Mouse (Mus musculus) gastrocnemius, adult 2 months (tissue): ENCODE results near the gene Dab1. TPM values are rescaled to one million over a fixed set of nuclear protein-coding genes. Genes with fewer than 3 reads are reported as not detected.

Source experiments
- DNase-seq: peaks from one replicate; pipeline ENCODE4 v3.0.0; 2022
- H3K27ac ChIP-seq: fragments of 200-600 bp; 2 replicates; pipeline ENCODE4 v1.8.1; 2022; ENCODE audit warnings: mild to moderate bottlenecking
- H3K4me3 ChIP-seq: fragments of 200-600 bp; 2 replicates; pipeline ENCODE4 v1.8.1; 2022; ENCODE audit warnings: mild to moderate bottlenecking, moderate library complexity
- CTCF ChIP-seq: fragments of 200-600 bp; IDR thresholded peaks from 2 replicates; pipeline ENCODE4 v1.8.1; 2022; ENCODE audit warnings: antibody characterized with exemption, mild to moderate bottlenecking, moderate library complexity
- intact Hi-C: fragments of 180-260 bp; cut with DNase I; formaldehyde crosslinking; loops from one replicate; pipeline ENCODE4 v1.15.1; 2025
- total RNA-seq, 2 experiments: library from RNA; stranded (reverse); gene quantifications; 2 replicates each; pipeline ENCODE4 v1.2.3; 2021

The Dab1 gene
- total RNA-seq, 2 experiments from 2014 or later, result 0.05 to 0.25 TPM

DNA sequence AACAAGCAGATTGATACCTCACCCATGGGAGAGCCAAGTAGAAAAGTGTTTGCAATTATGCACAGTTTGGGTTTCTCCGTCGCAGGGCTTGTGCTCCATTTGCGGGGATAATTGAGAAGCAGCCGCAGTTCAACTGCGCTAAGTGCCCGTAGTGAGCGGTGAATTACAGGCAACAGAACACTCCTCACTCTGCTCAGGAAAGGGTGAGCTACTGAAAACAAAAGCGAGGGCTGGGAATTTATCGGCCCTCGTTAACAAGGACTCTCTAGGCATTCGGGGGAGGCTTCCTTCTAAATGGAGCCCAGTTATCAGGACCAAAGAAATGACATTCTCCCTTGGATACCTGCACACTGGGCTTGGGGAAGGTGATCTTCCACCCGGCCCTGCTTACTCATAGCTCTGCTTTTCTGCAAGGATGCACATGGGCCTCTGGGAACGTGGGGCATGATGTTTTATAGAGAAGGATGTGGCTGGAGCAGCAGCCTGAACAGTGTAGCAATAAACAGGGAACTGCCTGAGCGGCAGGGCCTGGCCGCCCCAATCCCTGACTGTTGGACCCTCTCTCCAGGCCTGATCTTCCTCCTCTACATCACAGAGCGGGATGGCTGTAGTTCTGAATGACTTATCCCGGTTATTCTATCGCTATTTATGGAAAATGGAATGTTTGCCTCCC lies 1067.1 kb downstream of the Dab1 start:
- DNase-seq, result no peak
- H3K27ac ChIP-seq, result no peak overlapping the region
- no peak overlapping the region for H3K4me3 ChIP-seq
- no peak for TF ChIP-seq CTCF
- intact Hi-C loops, result no loop called here

DNA sequence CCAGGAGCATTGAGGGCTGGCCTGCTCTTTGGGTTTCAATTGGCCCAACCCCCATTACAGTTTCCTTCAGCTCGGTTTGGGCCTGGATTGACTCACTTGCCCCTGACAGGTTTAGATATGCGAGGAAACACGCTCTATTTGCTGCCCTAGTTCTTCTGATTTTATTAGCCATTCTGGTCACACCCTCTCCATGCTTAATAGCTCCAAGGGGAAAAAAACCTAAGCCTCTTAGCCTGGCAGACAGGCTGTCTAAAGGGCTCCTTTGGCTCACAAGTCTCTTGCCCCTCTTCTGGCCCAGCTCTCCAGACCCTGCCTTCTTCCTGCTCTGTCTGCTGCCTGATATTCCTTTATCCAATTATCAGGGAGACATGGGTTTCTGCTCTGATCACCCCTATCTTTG lies 1069.9 kb downstream of the Dab1 start:
- Histone ChIP-seq H3K4me3 (no peak overlapping the region), H3K27ac (no peak overlapping the region)
- intact Hi-C loops, result no loop called here
- DNase-seq, result no peak
- no peak for TF ChIP-seq CTCF

DNA sequence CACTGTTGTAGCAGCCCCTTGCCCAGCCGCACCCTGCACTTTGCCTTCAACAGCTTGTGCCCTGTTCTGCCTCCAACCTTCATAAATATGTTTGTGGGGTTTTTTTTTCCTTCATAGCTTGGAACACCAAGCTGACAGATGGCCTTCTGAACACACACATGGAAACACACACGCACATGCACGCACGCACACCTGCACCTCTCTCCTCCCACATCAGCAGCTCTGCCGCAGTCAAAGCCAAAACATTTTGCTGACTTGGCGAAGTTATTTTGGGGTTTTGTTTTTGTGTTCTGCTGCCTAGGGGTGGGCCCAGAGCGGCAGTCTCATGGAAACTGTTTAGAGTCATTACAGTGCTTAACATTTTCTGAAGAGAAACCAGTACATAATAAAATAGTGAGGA lies 1071.9 kb downstream of the Dab1 start:
- DNase-seq, result no peak
- intact Hi-C loops, result no loop called here
- TF ChIP-seq CTCF, result no peak
- Histone ChIP-seq H3K4me3 (no peak overlapping the region), H3K27ac (no peak overlapping the region)

DNA sequence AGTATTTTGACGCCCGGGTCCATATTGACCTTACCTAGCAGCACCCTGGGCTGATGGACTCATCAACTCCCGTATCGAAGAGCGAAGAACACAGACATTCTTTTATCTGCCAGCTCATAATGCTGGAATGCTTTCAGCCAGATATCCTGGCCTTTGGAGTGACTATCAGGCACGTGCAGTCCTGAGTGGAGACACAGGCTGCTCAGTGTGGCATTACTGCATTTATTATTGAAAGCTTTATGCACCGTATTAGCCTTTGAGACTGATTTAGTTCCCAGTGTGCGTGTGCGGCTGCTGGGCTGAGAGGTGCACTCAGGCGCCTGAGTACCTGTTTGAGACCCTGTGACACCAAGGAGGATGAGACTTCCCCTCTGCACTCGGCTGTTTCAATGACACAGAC lies 1075.0 kb downstream of the Dab1 start:
- H3K4me3 ChIP-seq, result no peak overlapping the region
- intact Hi-C loops, result no loop called here
- no peak for DNase-seq
- no peak for TF ChIP-seq CTCF
- H3K27ac ChIP-seq, result no peak overlapping the region

DNA sequence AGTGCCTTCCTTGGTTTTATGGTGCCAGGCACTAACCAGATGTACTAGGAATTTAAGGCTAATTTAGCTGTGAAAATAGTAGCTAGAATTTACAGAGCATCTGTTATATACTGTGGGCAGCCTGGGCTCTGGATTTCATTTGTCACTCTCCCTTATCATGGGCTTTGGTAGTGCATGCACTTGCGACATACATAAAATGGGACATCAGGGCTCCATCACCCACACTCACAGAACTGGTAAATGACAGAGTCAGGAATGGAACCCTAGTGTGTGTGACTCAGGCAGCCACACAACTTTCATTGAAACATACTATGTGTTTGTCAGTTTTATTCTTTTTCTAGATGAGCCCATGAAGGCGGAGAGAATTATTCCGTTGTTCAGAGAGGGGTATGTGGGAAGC lies 1077.4 kb downstream of the Dab1 start:
- TF ChIP-seq CTCF, result no peak
- intact Hi-C loops, result no loop called here

DNA sequence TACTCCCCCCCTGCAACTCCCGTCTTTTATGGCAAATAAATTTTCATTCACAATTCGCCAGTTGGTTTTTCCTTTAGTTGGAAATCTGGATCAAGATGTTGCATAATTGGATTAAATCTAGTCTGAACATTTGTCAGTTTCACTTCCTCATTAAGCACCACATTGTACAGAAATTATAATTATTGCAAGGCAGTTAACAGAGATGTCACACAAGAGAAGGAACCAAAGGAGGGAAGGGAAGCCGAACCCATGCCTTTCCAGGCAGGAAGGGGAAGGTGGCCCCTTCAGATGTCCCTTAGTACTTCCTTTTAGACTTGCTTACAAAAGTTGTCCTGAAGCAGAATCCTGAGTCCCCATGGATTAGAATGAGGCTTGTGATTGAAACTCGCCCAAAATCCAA lies 1078.5 kb downstream of the Dab1 start:
- no peak overlapping the region for H3K4me3 ChIP-seq
- no peak for TF ChIP-seq CTCF
- intact Hi-C loops, result no loop called here
- DNase-seq, result no peak
- no peak overlapping the region for H3K27ac ChIP-seq

More for the DNA sequence above, 1077.4 kb downstream of the Dab1 start:
- H3K27ac ChIP-seq, result no peak overlapping the region
- no peak for DNase-seq
- no peak overlapping the region for H3K4me3 ChIP-seq

DNA sequence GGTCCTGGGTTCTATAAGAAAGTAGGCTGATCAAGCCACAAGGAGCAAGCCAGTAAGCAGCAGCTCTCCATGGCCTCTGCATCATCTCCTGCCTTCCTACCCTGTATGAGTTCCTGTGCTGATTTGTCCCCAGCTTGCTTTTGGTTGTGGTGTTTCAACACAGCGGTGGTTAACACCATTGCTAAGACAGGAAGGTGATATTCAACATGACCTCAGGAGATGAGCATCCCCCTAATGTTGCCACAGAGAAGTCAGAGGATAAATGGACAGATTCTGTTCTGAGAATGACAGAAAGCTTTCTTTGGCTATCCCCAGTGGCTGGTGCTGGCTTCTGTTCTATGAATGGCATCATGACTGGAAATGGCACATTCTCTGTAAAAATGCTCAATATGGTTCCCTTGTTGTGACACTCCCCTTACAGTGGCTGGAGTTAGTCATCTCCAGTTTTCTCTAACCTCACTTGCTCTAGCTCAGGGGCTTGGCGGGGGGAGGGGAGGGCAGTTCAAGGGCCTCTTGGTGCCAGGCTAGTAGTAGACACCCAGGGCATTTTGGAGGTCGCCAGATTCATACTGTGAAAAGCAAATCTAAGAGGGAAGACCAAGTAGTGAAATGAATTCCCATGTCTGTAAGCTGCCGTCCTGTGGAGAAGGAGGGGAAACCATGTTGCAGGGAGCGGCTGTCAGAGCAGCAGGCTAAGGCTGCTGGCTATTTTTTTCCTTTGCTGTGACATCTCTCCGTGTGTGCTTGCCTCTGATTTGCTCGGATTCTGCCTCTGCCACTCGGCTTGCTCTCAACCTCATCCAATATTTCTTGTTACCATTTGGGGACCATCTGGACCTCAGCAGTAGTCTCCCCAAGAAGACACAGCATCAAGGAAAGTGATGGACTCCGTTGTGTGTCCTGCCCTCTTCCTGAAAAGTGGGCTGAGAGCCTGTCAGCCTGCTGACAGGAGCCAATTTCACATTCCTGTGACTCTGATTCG lies 1086.8 kb downstream of the Dab1 start:
- TF ChIP-seq CTCF, result no peak
- no peak overlapping the region for H3K4me3 ChIP-seq
- no peak overlapping the region for H3K27ac ChIP-seq
- intact Hi-C loops, result no loop called here
- DNase-seq, result no peak

DNA sequence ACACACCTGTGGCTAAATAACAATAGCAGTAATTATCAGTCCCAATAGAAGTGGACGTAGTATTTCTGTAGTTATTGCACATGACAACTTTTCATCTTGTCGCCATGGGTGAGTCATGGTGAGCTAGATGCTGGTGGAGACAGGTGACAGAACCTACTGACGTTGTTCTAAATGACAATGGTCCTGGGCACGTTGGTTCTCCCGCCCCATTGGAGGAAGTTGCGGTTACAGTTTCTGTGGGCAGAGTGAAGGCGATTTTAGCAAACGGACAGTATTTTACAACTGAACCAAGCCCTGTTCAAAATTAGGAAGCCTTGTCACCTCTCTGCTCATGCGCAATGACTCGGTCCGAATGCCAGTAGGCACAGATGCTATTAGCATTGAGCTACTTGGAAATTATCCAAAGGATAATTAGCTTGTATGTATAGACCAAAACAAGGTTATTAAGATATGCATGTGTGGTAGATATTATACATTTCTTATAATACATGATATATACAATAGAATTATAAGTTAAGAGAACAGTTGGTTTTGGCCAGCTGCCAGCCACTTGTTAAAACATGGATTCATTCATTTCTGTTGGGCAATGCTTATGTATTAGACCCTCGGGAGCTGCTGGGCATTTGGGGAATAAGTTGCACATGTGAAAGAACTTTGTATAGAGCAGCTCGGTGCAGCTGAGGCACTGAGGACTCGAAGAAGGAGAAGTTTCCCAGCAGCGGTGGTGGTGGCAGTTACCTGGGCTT lies 1093.4 kb downstream of the Dab1 start:
- H3K4me3 ChIP-seq, result no peak overlapping the region
- intact Hi-C loops, result no loop called here
- H3K27ac ChIP-seq, result no peak overlapping the region
- no peak for DNase-seq
- TF ChIP-seq CTCF, result no peak

DNA sequence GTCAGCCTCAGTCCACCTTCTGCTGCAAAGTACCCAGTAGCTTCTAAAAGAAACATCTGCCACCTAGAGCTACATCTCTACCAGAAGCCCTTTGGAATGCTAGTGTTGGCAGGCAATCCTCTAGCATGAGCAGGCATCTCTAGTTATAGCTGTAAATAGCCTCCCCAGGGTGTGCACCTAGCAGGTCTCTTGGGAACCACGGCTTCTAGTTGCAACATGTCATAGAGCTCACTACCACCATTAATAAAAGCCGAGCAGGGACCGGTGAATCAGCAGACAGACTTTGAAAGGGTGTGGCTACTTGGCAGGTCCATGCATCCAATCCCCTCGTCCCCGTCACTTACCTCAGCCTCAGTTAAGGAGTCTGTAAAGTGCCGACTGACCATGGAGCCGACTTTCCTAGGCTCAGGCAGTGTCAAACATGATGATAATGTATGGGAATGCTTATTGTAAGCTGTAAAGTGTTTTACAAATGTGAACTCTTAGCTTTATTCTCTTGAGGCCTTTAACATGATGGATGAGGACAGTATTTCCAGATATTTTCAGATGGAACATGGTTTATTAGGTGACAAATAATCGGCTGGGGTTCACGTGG lies 1095.9 kb downstream of the Dab1 start:
- Histone ChIP-seq H3K27ac (no peak overlapping the region), H3K4me3 (no peak overlapping the region)
- intact Hi-C loops, result no loop called here
- DNase-seq, result no peak
- no peak for TF ChIP-seq CTCF

DNA sequence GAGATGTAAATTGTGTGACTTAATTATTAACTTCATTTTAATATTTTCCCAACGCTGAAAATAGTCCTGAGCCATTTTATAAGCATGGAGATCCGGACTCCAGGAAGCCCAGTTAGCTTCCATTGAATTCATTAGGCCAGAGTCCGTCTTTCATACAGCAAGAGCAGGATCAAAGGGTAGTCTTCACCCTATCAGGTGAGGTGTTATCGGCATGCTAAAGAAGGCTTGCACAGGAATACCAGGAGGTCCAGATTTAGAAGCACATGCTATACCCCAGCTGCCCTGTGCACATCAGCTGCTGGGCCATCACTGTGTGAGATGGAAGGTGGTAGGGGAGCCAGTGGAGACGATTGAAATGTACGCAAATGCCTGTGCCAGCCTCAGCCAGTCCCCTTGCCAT lies 1096.7 kb downstream of the Dab1 start:
- Histone ChIP-seq H3K4me3 (no peak overlapping the region), H3K27ac (no peak overlapping the region)
- DNase-seq, result no peak
- intact Hi-C loops, result no loop called here
- TF ChIP-seq CTCF, result no peak

DNA sequence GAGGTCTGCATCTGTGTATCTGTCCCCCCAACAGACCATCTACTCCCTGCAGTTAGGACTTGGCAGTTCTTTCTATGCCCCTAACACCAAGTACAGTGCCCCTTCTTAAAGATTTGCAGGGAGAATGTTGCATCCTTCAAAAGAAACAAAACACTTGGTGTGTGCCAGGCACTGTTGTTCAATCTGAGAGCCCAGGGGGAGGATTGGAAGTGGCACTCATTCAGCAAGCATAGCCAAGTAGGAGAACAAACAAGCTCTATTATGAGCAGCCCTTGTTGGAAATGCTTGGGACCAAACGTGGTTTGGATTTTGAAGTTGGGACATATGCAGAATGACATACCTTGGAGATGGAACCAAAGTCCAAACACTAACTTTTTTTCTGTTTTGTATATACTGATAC lies 1097.3 kb downstream of the Dab1 start:
- DNase-seq, result no peak
- intact Hi-C loops, result no loop called here
- H3K27ac ChIP-seq, result no peak overlapping the region
- H3K4me3 ChIP-seq, result no peak overlapping the region
- TF ChIP-seq CTCF, result no peak

DNA sequence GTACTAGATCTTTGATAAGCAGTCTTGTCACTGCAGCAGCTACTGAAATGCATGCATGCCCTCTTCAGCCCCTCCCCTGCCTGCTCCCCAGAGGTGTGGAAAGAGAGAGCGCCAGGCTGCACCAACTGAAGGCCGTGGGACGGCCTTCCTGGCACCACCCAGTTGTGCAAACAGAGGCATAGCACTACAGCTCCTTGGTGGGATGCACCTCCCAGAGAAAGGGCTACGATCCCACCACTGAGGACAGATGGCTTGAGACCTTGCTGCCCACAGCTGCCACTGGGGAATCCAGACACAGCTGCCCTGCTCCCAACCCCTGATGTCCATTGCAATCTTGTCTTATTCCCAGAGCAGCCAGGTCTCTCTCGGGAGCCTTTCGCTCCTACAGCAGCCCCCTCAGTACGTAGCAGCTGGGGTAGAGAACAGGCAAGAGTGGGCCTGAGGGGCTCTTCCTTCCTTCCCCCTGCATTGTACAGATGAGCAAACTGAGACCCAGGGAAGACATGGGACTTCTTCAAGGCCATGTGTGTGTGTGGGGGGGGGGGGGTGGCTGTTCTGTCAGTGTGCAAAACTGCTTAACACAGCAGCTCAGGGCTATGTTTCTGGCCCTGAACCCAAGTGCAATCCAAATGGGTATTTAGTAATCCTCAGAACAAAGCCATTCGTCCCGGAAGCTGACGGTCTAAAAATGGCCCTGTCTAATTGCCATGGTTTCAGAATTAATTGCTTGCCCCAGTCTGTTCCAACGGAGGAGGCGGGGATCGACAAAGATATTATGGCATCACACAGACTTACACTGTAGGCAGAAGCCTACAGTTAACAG lies 1100.0 kb downstream of the Dab1 start:
- Histone ChIP-seq H3K27ac (no peak overlapping the region), H3K4me3 (no peak overlapping the region)
- no peak for DNase-seq
- intact Hi-C loops, result no loop called here
- no peak for TF ChIP-seq CTCF
